Mouse (Mus musculus): ENCODE data around the gene Ang5.
A peak's percentile ranks its signal among the peaks of the same experiment; 100 is the strongest.
"Not testable (repeated sequence)": the region's sequence is repeated elsewhere in the genome, so short reads cannot be mapped to it uniquely, and the experiment has no call there.

The Ang5 gene

GRCm38 (mm10) chr14:43956769-43957168 lies at the start of gene Ang5:
Gene Ang5 (plus strand): TSS chr14:43957069.
- DNase-seq: not testable (repeated sequence)

GRCm38 (mm10) chr14:43918214-43918613 lies 38.7 kb upstream of the Ang5 start:
- DNase-seq: not testable (repeated sequence)

- DNase-seq: not testable (repeated sequence)
These were observed 33.4 kb upstream of the Ang5 start, which contains the start of gene Ear10 for GRCm38 (mm10) chr14:43923459-43923858. Gene Ear10 (minus strand): TSS chr14:43923559.

- peak; percentile 29 for DNase-seq
These were observed 32.0 kb upstream of the Ang5 start, which contains the start of gene Gm8113 for GRCm38 (mm10) chr14:43924688-43925403. Gene Gm8113 (plus strand): TSS chr14:43925390.

GRCm38 (mm10) chr14:43925404-43925950 lies 31.4 kb upstream of the Ang5 start:
- DNase-seq: not testable (repeated sequence)

GRCm38 (mm10) chr14:43932991-43933390 lies 23.9 kb upstream of the Ang5 start:
- DNase-seq: peak; percentile 4

- DNase-seq: not testable (repeated sequence)
These were observed 23.5 kb upstream of the Ang5 start for GRCm38 (mm10) chr14:43933399-43933798.

- DNase-seq: not testable (repeated sequence)
These were observed 3.5 kb upstream of the Ang5 start for GRCm38 (mm10) chr14:43953382-43953781.

GRCm38 (mm10) chr14:43955074-43955473 lies 1.8 kb upstream of the Ang5 start:
- not testable (repeated sequence) for DNase-seq

GRCm38 (mm10) chr14:43983454-43983853 lies 26.6 kb downstream of the Ang5 start:
- DNase-seq: no peak

- DNase-seq: peak; percentile 21
These were observed 27.0 kb downstream of the Ang5 start for GRCm38 (mm10) chr14:43983897-43984296.

GRCm38 (mm10) chr14:43986147-43986546 lies 29.3 kb downstream of the Ang5 start:
- no peak for DNase-seq

GRCm38 (mm10) chr14:43987404-43987803 lies 30.5 kb downstream of the Ang5 start:
- DNase-seq: peak; percentile 23

GRCm38 (mm10) chr14:43998455-43999000 lies 41.7 kb downstream of the Ang5 start:
- DNase-seq: not testable (repeated sequence)

GRCm38 (mm10) chr14:44001600-44001999 lies 44.7 kb downstream of the Ang5 start:
- DNase-seq: no peak

- no peak for DNase-seq
These were observed 45.3 kb downstream of the Ang5 start, which contains the start of gene Ang6 for GRCm38 (mm10) chr14:44002169-44002568. Gene Ang6 (minus strand): TSS chr14:44002269.

GRCm38 (mm10) chr14:44008021-44008420 lies 51.2 kb downstream of the Ang5 start:
- DNase-seq: not testable (repeated sequence)

- DNase-seq: not testable (repeated sequence)
These were observed 52.8 kb downstream of the Ang5 start for GRCm38 (mm10) chr14:44009686-44010085.

Measured in kidney, adult 11 months (tissue).